Mouse (Mus musculus) left cerebral cortex, postnatal 14 days (tissue): ENCODE measurements at regions not wholly inside any gene's neighbourhood (a gene's known extent, or its start where the extent isn't known, plus 50 kb on each side); places are given as distances from the start of the nearest gene placed in this dataset.
"Not testable (repeated sequence)": the region's sequence is repeated elsewhere in the genome, so short reads cannot be mapped to it uniquely, and the experiment has no call there.

Experiments
- DNase-seq, 2 experiments: peaks; one replicate each; pipeline ENCODE4 v3.0.0; 2021 to 2022; ENCODE audit warnings: low spot score in 2 of 2, mixed read lengths in 1 of 2
- intact Hi-C: fragments of 180-260 bp; cut with DNase I; formaldehyde crosslinking; loops from one replicate; pipeline ENCODE4 v1.15.1; 2025

DNA sequence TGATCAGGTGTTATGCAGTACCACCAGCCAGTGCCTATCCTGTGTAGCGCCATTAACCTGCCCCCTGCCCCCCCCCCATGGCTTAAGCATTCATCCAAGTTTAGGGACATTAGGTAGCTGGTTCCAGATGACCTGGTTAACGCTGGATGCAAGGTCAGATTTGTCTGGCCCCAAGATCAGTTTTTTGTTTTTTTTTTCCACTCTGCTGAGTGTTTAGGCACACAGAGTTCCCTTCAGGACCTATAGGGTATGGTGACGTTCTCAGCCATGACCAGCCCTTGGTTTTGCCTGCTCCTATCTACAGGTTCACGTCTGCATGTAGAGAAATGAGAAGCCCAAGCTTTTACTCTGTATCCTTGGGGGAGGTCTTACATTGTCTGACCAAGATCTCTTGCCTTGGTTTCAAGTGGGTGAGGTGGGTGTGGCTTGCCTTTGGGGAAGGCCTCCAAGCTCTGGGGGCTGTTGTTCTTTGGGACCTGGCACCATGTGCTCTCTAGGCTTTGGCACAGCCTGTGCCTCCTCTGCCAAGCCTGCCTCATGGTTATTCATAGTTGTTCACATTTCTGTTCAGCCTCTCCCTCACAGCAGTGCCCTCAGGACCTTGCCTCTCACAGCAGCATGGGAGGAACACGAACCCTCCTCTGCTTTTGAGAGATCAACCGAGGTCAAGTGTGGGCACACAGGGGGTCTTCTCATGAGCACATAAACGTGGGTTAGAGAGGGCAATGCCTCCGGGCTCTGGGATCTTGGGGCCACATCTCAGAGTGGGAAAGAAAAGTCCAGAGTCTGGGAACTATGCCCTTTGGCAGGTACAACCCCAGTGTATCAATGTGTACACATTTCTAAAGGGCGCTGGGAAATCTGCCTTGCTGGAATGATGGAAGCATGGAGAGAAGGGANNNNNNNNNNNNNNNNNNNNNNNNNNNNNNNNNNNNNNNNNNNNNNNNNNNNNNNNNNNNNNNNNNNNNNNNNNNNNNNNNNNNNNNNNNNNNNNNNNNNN is 208.8 kb upstream of the Peli2 start:
- peak; percentile 60 to 81 for DNase-seq

DNA sequence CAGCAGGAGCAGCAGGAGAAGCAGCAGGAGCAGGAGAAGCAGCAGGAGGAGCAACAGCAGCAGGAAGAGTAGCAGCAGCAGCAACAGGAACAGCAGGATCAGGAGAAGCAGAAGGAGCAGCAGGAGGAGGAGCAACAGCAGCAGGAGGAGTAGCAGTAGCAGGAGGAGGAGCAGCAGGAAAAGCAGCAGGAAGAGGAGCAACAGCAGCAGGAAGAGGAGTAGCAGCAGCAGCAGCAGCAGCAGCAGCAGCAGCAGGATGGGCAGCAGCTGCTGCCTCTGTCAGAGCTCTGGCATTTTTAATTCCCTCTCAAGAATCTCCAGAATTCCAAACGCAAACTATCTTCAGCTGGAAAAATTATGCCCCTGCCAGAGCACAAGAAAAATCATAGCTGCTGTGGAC is 205.0 kb upstream of the Peli2 start:
- intact Hi-C loops, result no loop called here

More for the DNA sequence above, 208.8 kb upstream of the Peli2 start:
- intact Hi-C loops, result no loop called here

DNA sequence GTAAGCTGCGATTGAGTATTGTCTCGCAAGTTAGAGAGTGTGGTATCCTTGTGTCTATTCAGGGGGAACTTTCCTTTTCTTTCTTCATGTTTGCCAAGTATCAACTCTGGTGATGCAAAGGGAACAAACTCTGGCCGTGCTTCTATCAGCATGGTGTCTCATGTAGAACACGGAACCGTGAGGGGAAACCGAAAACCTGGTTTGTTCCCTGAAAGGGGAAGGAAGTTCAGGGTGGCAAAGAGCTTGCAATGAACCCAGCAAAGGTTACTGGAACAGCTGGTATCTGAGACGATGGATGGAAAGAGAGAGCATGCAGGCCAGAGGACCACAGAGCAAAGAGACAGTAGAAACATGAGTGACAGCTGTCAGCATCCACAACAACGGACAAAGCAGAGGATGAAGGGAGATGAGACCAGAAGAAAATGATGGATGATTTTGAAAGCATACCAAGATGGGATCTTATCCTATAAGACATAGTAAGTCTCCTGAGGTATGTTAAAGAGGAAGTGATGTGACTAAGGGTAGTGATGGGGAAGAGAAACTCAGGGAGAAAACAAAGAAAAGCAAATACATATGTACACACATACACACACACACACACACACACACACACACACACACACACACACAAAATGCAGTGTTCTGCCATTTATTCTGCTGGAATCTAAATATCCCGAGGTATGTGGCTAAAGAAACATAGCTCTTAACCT is 199.8 kb upstream of the Peli2 start:
- intact Hi-C loops, result no loop called here
- no peak for DNase-seq

More for the DNA sequence above, 205.0 kb upstream of the Peli2 start:
- no peak for DNase-seq

DNA sequence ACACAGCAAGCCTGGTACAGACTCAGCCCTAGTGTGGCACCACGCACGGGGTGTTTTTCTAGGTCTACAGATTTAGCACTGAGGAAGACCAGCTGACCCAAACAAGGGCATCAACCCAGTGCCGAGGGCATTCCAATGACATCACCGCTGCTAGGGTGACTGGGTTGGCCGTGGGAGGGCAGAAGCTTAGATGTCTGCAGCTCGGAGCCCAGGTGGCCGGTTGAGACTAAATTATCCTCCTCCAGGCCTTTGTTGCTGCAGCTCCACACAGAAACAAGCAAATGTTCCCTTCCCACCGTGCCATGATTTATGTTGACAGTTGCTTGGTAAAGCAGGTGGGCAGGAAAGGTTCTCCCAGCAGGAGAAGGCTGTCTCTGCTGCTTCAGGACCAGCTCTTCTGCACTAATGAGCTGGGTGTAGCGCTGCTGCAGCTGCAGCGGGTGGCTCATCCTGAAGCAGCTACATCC is 198.8 kb upstream of the Peli2 start:
- DNase-seq, result peak in 1 of 2 experiments; percentile 21
- intact Hi-C loops, result no loop called here

DNA sequence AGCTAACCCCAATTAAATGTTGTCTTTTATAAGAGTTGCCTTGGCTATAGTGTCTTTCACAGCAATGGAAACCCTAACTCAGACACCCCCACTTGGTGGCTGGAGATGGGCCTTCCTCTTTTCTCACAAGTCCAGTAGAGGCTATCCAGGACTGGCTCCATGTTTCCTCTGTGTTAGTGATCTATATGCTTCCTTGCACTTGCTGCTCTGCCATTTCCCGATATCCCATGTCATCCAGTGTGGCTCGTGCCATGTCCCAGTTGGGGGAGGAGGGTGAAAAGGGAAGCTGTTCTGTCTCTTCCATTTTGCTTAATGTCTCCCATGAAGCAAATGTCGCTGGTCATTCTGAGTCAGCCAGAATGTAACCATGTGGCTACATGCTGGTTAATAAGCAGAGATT is 194.2 kb upstream of the Peli2 start:
- no peak for DNase-seq
- intact Hi-C loops, result no loop called here

DNA sequence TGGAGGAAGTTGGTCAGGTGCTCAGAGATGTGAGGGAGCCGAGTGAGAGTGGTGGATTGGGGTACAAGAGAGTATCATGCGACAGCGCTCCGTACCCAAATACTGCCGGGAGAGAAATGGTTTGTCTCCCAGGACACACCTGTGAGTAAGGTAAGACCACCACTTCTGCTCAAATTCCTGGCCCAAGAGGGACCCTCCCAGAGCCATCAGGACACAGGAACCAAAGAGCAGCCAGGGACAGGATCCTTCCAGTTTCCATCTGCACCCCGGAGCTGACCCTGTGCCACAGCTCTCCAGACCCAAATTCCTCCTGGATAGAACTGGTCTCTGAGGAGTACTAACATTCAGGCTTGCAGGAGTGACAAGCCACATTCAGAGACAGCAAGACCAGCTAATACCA is 185.2 kb upstream of the Peli2 start:
- intact Hi-C loops, result no loop called here
- DNase-seq, result no peak

DNA sequence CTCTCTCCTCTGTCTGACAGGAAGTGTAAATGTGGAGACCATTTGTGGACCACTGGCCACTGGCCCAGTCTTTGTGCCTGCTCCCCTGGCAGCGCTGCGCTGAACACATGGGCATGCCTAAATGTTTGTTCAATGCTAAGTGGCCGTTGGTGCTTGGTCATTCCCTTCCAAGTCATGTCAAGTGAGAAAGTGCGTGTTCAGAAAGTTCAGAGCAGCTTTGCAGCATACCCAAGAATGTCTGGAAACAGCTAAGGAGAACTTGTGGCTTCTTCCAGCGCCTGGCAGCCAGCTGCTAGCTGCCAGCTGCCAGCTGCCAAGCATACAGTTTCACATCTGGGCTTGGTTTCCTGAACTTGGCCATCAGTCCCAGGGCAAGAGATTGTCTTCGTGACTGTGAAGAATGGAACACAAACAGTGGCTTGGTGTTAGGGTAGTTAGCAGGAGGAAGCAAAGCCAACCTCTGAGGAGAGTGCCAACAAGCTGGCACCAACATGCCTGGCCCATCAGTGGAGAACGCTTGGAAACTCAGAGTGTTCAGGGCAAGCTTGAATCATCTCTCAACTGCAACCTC is 183.5 kb upstream of the Peli2 start:
- intact Hi-C loops, result no loop called here
- DNase-seq, result peak in 1 of 2 experiments; percentile 13

DNA sequence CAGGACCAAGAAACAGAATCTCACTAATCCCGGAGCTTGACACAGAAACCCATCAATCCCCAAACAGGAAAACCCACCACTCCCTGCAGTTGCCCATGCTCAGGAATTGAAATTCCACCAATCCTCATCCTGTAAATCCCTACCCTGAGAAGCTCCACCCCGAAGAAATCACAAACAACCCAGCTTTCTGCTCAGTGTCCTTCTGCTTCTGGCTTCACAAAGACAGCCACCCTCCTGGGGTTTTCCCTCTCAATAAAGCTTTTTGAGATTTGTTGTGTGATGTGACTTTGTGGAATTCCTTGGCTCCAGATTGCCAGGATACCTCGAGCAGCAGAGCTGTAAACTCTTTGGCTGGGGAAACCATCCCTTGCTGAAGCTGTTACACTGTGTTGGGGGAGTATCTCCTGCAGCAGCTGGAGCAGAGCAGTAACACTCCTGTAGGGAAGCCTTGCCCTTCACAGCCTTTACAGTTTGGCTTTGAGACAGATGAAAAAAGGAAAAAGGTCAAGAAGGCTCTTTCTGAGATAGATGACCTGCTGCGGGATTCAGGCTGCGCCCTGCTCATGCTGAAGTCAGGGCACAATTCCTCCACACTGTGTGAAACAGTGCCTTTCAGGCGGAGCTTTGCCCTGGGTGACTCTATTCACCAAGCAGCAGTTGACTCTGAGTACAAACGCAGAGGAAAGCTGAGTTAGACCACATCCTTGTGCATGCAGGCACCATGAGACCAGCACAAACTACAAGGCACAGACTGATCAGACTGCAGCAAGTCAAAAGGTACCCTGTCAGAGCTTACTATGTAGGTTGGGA is 180.6 kb upstream of the Peli2 start:
- intact Hi-C loops, result no loop called here
- DNase-seq, result no peak

DNA sequence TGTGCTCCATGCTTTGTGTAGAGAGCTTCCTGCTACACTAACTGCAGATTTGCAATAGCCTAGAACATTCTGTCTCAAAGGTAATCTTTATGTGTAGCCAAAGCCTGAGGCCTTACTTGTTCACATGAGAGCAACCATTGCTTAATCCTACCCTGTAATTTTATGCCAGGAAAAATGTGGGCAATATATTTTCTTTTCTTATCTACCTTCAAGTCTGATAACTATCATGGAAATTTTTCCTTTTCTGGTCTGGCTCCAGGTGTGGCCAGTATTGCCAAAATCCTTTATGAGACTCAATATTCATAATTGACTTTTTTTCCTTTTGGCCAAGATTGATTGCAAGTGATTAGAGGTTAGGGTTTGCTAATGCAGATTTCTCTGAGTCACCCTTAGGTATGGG is 178.0 kb upstream of the Peli2 start:
- no peak for DNase-seq
- intact Hi-C loops, result no loop called here

DNA sequence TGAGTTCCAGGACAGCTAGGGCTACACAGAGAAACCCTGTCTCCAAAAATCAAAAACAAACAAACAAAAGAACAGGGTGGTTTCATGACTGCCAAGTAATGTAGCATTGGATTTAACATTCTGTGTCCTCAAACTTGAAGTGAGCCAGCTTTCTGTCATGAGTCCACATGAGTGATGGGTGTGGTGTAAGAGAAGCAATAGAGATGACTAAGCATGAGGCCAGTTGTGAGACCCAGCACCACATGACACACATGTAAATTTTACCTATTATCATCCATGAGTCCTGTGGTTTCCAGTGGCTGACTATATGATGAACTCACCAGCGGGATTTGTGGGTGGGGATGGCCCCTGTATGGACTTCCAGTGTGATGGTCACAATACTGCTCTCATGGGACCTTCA is 176.0 kb upstream of the Peli2 start:
- intact Hi-C loops, result no loop called here

DNA sequence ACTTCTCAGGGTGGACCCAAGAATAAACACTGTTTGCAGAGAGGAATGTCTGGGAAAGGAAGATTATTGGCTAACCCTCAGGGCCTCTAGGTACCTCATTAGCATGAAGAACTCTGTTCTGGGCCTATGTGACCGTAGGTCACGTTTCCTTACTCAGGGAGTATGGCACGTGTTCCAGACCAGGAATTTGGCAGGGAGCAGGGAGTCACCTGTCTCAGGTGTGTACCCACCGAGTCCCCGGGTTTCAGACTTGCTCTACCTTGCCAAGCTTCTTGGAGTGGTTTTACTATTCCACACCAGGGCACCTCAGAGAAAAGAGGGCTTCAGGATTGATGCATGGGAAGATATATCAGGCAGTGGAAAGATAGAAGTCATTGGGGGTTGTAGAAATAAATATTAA is 169.6 kb upstream of the Peli2 start:
- no peak for DNase-seq
- intact Hi-C loops, result no loop called here

More for the DNA sequence above, 176.0 kb upstream of the Peli2 start:
- no peak for DNase-seq

DNA sequence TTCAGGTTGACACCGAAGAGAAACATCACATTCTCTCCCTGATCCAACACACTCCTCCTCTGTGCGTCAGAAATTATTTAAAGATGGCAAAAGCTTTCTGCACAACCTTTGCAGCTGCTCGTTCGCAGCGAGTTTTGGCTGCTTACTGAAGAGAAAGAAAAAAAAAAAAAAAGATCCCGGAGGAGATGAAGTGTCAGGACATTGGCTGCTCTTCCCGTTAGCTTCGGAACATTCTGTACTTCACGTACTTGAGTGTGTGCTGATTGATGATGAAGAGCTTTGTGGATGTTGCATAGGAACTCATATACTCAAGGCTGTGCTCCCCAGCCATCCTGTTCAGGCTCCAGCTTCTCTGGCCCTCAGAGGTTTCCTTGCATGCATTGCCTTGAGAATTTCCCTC is 162.5 kb upstream of the Peli2 start:
- intact Hi-C loops, result no loop called here
- no peak for DNase-seq

DNA sequence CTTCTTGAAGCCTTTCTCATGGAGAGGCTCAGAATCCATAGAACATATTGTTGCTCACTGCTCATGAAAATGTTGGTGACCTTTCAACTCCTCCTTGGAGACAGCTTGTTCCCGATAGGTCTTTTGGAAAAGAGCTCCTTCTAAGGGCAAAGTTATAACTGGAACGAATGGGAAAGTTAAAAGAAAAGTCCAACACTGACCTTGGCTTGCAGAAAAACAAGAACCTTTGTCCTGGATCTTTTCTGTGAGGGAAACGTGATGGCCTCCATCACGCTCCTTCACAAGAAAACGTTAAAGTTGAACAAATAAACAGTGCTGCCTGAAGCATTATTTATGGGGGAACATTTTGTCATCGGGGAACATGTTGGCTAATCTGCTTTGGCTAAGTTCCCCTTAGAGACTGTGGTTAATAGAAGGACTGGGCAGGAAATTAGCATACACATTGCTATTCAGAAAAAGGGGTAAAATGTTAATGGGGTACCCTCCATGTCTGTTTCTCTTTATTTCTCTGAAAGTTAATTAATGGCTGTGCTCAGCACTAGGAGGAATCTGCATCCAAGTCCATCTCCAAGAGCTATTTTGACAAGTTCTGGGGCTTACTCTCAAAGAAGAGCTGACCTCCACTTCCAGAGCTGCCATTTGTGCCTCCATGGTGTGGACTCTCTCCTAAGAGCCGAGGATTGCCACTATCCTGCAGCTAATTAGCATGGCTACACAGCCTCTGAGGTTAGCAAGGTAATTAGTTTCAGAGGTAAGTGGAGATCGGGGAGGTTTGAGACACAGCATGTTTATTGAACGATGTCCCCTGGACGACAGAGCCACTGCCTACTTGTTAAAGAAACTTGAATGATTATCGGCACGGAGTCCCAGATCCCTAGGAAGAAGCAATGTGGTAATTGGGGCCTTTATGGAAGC is 161.0 kb upstream of the Peli2 start:
- intact Hi-C loops, result no loop called here
- DNase-seq, result no peak

DNA sequence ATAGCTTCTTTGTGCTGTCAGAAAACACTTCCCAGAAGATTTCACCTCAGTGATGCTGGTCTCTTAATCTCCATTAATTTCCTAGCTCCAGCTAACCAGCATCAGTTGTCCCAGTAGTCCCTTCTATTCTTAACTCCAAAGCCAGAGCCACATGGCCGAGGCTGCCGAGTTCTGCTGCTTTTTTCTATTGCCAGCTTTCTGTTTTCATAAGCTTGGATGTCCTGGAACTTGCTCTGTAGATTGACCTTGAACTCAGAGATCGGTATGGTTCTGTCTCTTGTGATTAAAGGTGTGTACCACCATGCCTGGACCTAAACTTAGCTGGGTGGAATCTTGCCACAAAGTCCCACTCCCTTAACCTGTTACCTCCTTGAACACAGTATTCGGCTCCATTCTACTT is 155.8 kb upstream of the Peli2 start:
- DNase-seq, intact Hi-C loops: not testable (repeated sequence)

DNA sequence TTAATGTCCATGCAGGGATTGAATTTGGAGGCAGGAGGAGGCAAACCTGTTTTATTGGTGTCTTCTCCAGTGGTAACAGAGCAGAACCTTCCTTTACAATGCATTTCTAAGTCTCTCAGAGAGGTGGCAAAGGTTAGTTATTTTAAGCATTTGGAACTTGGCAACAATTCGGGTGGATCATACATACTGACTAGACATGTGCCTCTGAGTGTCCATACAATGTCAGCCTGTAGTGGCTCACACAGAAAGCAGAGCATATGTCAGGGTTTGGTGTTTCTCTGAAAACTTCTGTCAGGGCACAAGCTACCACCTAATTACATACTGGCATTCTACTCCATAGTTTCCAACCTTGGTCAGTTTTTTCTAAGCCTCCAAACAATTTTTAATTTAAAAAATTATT is 150.8 kb upstream of the Peli2 start:
- intact Hi-C loops, result no loop called here
- DNase-seq, result no peak

DNA sequence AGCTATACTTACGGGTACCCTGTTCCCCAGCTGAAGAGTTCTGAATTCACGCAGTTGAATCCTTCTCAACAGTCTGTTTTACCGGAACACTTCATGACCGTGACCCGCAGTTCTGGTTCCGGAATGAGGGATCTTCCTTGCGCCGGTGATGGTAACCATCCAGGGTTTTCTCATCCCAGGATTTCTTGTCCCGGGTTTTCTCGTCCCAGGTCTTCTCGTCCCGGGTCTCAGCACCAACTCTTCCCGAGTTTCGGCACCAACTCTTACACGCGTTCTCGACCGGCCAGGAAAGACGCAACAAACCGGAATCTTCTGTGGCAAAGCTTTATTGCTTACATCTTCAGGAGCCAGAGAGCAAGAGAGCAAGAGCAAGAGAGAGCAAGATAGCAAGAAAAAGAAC is 147.5 kb upstream of the Peli2 start:
- intact Hi-C loops, DNase-seq: not testable (repeated sequence)

DNA sequence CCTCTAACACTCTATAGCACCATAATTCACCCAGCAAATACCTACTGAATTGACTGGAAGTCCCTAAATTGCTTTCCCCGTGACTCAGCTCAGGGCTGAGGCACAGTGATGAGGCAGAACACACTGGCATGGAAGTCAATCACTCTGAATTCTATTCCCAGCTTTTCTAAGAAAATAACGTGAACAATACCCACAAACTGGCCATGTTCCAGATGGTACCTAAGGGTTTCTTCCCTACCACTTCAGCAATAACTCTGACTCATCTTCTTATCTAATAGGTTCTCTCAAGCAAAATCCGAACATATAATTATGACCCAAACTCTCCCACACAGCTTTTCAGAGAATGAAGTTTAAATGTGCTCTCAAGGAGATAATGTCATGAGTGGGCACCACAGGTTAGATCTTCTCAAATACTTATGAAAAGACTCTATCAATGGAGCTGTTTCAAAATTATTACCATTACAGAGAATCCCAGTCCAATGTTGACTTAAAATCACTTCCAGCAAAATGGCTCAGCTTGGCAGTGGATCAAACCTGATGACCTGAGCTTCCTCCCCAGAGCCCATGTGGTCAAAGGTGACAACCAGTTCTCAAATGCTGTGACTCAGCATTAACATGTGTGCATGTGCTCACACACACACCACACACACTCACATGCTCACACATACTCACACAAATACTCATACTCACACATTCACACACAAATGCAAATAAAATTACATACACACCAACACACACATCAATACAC is 137.5 kb upstream of the Peli2 start:
- intact Hi-C loops, result no loop called here
- no peak for DNase-seq

DNA sequence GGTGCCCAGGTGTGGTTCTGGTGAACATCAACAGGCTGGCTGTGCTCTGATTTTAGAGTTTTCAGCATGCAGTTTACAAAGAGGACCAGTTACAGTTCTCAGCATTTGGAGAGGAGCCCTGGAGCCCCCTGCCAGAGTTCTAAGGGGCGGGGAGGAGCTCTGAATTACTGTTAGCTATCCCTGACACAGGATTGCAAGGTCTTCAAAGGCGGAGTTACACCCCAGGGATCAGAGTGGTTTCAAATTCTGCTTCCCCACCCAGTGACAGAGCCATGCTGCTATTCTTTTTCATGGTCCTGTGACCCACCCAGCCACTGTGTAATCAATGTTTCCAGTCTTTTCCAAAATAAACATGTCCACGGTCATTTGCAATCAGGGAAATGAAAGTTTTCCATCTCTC is 134.1 kb upstream of the Peli2 start:
- DNase-seq, result no peak
- intact Hi-C loops, result no loop called here
